Comparison of ENCODE assay signal across 8 mouse cellular contexts in genomic region chr6:72462550-72463257, GRCm38 (mm10). TPM values are rescaled to one million over a fixed set of nuclear protein-coding genes. Genes with fewer than 3 reads are reported as not detected.
"Had no signal": no experiment of that assay in that cellular context is flagged by ENCODE, and none has a peak within 500 bp of the region (broad histone marks: within the 10 kb centered on the region; RNA-seq: fewer than 3 reads in every experiment).

No protein-coding gene starts in this region.

RNA-seq across cellular contexts. Expression of gene Sh2d6, which starts 58.8 kb away (rescaled TPM):
- total RNA-seq: hematopoietic stem cell, adult 5-6 weeks; hindbrain, postnatal 0 days had no signal
- polyA plus RNA-seq: heart, embryonic 11.5 days; heart, embryonic 15.5 days; heart, postnatal 0 days; kidney, postnatal 0 days; liver, embryonic 11.5 days; liver, embryonic 13.5 days had no signal
